Mouse (Mus musculus): ENCODE results near the gene Gm9958. TPM values are rescaled to one million over a fixed set of nuclear protein-coding genes. Genes with fewer than 3 reads are reported as not detected.

Gm9958 gene
- total RNA-seq (2012; rRNA removed) (0.33 and 0.77 TPM in 2 replicates), polyA plus RNA-seq (2012; ENCODE audit: insufficient read depth in 1 of 2, insufficient read length in 2 of 2, low read depth in 1 of 2, low replicate concordance in 2 of 2, missing spikeins in 1 of 2) (1 to 10 TPM in 1 of 2 experiments, not detected in 1; 1.6 TPM)

- H3K27ac ChIP-seq (ENCODE audit: control insufficient read depth, low read depth, low read length) = peak within 1 kb of the TSS; percentile 91
- peaks cover 44% of the 10 kb centered on the region for H3K79me2 ChIP-seq (ENCODE audit: control insufficient read depth, insufficient read depth, low read length, poor library complexity)
- no peak for TF ChIP-seq HCFC1 (IDR thresholded peaks at IDR 0.05; ENCODE audit: low read depth, low read length)
- TF ChIP-seq RCOR1 (IDR thresholded peaks at IDR 0.05; ENCODE audit: low read depth, low read length) = no peak
- TF ChIP-seq NELFE (IDR thresholded peaks at IDR 0.05; ENCODE audit: low read depth, low read length) = no peak
- TF ChIP-seq TBP (IDR thresholded peaks at IDR 0.05; ENCODE audit: low read depth, low read length) = no peak
- no peak for TF ChIP-seq NRF1 (IDR thresholded peaks at IDR 0.05; ENCODE audit: insufficient read depth, low read depth, low read length, poor library complexity, severe bottlenecking)
- TF ChIP-seq ELF1 (IDR thresholded peaks at IDR 0.05; ENCODE audit: low read depth, low read length) = no peak
- no peak for TF ChIP-seq ZMIZ1 (IDR thresholded peaks at IDR 0.05; ENCODE audit: low read depth, low read length)
- no peak for TF ChIP-seq EP300 (IDR thresholded peaks at IDR 0.05; ENCODE audit: low read depth in 1 of 2, low read length in 2 of 2)
- TF ChIP-seq RAD21 (IDR thresholded peaks at IDR 0.05; ENCODE audit: low read depth, low read length) = no peak
- no peak for TF ChIP-seq CHD2 (IDR thresholded peaks at IDR 0.05; ENCODE audit: low read length)
- TF ChIP-seq ZKSCAN1 (IDR thresholded peaks at IDR 0.05; ENCODE audit: low read depth, low read length) = no peak
- H3K36me3 ChIP-seq (ENCODE audit: control insufficient read depth in 1 of 2, insufficient read depth in 2 of 2, low read length in 2 of 2) = peaks cover 6 to 30% of the 10 kb centered on the region in 2 experiments
- peak within 1 kb of the TSS; percentile 68 to 98 for H3K4me3 ChIP-seq (ENCODE audit: control insufficient read depth in 1 of 2, insufficient read depth in 1 of 2, low read depth in 2 of 2, low read length in 2 of 2)
- no peaks in the 10 kb centered on the region for H3K9me3 ChIP-seq (replicated peaks; ENCODE audit: insufficient read depth, low read length)
- peak within 1 kb of the TSS; percentile 99 for H3K9ac ChIP-seq (ENCODE audit: control insufficient read depth, low read depth, low read length, poor library complexity, severe bottlenecking)
- no peaks in the 10 kb centered on the region for H3K27me3 ChIP-seq (ENCODE audit: control insufficient read depth in 1 of 2, insufficient read depth in 2 of 2, low read length in 2 of 2)
- DNase-seq (ENCODE audit: low read depth, low spot score) = no peak
- H3K4me1 ChIP-seq (ENCODE audit: control insufficient read depth in 1 of 2, insufficient read depth in 2 of 2, low read length in 2 of 2) = peaks cover 0 to 4% of the 10 kb centered on the region in 2 experiments; a peak in 2 of 4 replicates
Observed at GRCm38 (mm10) chr5:90367067-90367303, at the start of gene Gm9958. Gm9958 (plus strand) TSS chr5:90367204.

GRCm38 (mm10) chr5:90331071-90331470, 35.9 kb upstream of the Gm9958 start:
- peaks cover 3 to 4% of the 10 kb centered on the region in 2 experiments; a peak in 3 of 4 replicates for H3K4me1 ChIP-seq (ENCODE audit: control insufficient read depth in 1 of 2, insufficient read depth in 2 of 2, low read length in 2 of 2)
- H3K27me3 ChIP-seq (ENCODE audit: control insufficient read depth in 1 of 2, insufficient read depth in 2 of 2, low read length in 2 of 2) = no peaks in the 10 kb centered on the region
- peaks cover 23% of the 10 kb centered on the region for H3K79me2 ChIP-seq (ENCODE audit: control insufficient read depth, insufficient read depth, low read length, poor library complexity)
- peaks cover 0 to 6% of the 10 kb centered on the region in 2 experiments; a peak in 2 of 4 replicates for H3K36me3 ChIP-seq (ENCODE audit: control insufficient read depth in 1 of 2, insufficient read depth in 2 of 2, low read length in 2 of 2)
- no peak for DNase-seq (ENCODE audit: low read depth, low spot score)
- no peak for TF ChIP-seq CHD1 (IDR thresholded peaks at IDR 0.05; ENCODE audit: low read depth, low read length)
- no peak for TF ChIP-seq HCFC1 (IDR thresholded peaks at IDR 0.05; ENCODE audit: low read depth, low read length)
- TF ChIP-seq TCF12 (IDR thresholded peaks at IDR 0.05; ENCODE audit: low read depth, low read length) = no peak
- TF ChIP-seq MYB (IDR thresholded peaks at IDR 0.05; ENCODE audit: low read depth, low read length) = no peak
- no peak for TF ChIP-seq TBP (IDR thresholded peaks at IDR 0.05; ENCODE audit: low read depth, low read length)
- no peak for TF ChIP-seq MAX (IDR thresholded peaks at IDR 0.05; ENCODE audit: low read length)
- no peak for TF ChIP-seq CTCF (IDR thresholded peaks at IDR 0.05 in 2 of 3, conservative IDR thresholded peaks at IDR 0.05 in 1 of 3; ENCODE audit: control insufficient read depth in 1 of 3, insufficient read depth in 1 of 3, low read depth in 2 of 3, low read length in 3 of 3, poor library complexity in 1 of 3, severe bottlenecking in 1 of 3)
- TF ChIP-seq POLR2A (IDR thresholded peaks at IDR 0.05; ENCODE audit: control insufficient read depth in 1 of 2, insufficient read depth in 1 of 2, low read depth in 1 of 2, low read length in 2 of 2, poor library complexity in 1 of 2) = no peak
- TF ChIP-seq MEF2A (IDR thresholded peaks at IDR 0.05; ENCODE audit: extremely low read depth, insufficient replicate concordance, low read depth, low read length, poor library complexity, severe bottlenecking) = no peak
- TF ChIP-seq SIN3A (IDR thresholded peaks at IDR 0.05; ENCODE audit: low read length) = no peak
- no peak for TF ChIP-seq GABPA (IDR thresholded peaks at IDR 0.05; ENCODE audit: low read depth, low read length)
- no peak for TF ChIP-seq MAZ (IDR thresholded peaks at IDR 0.05; ENCODE audit: low read depth, low read length)
- TF ChIP-seq E2F4 (IDR thresholded peaks at IDR 0.05; ENCODE audit: borderline replicate concordance, low read depth, low read length) = no peak
- no peak for TF ChIP-seq NRF1 (IDR thresholded peaks at IDR 0.05; ENCODE audit: insufficient read depth, low read depth, low read length, poor library complexity, severe bottlenecking)
- no peak for TF ChIP-seq BHLHE40 (IDR thresholded peaks at IDR 0.05; ENCODE audit: borderline replicate concordance, low read depth, low read length)
- no peak for TF ChIP-seq ZNF384 (IDR thresholded peaks at IDR 0.05; ENCODE audit: low read depth, low read length)
- no peak overlapping the region for H3K9ac ChIP-seq (ENCODE audit: control insufficient read depth, low read depth, low read length, poor library complexity, severe bottlenecking)
- no peak overlapping the region for H3K4me3 ChIP-seq (ENCODE audit: control insufficient read depth in 1 of 2, insufficient read depth in 1 of 2, low read depth in 2 of 2, low read length in 2 of 2)
- H3K27ac ChIP-seq (ENCODE audit: control insufficient read depth, low read depth, low read length) = no peak overlapping the region
- H3K9me3 ChIP-seq (replicated peaks; ENCODE audit: insufficient read depth, low read length) = no peaks in the 10 kb centered on the region
